Comparison of ENCODE assay signal across 13 mouse cellular contexts in the genomic region with DNA sequence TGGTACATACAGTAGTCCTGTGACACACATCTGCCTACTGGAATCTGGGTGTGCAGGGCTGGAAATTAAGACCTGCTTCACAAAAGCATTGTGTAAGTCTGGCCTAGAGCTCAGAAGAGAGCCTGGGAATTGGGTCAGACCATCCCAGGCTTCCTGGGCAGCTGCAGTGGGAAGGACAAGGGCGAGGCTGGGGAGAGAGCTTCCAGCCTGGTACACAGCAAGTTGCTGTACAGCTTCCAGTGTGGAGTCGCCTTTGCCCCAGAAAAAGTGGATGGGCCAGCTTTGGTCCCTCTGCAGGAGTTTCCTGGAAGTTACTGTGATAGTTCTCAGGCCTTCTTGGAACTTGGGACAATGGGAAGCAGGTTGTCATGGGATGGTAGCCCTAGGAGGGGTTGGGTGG.
"Had no signal": no experiment of that assay in that cellular context is flagged by ENCODE, and none has a peak within 500 bp of the region (broad histone marks: within the 10 kb centered on the region; RNA-seq: fewer than 3 reads in every experiment).

No protein-coding gene starts in this region.

- H3K4me3 ChIP-seq: limb, embryonic 13.5 days; megakaryocyte, embryonic 14.5 days; midbrain, embryonic 15.5 days; neural tube, embryonic 12.5 days had no signal

- H3K9me3 ChIP-seq: midbrain, embryonic 15.5 days; neural tube, embryonic 12.5 days had no signal

- H3K9ac ChIP-seq: limb, embryonic 13.5 days; liver, embryonic 14.5 days; midbrain, embryonic 15.5 days; neural tube, embryonic 12.5 days had no signal

- H3K36me3 ChIP-seq: limb, embryonic 13.5 days; midbrain, embryonic 15.5 days; neural tube, embryonic 12.5 days had no signal

- H3K27me3 ChIP-seq: limb, embryonic 13.5 days; midbrain, embryonic 15.5 days; neural tube, embryonic 12.5 days had no signal

- ATAC-seq: midbrain, embryonic 15.5 days had no signal

- DNase-seq: kidney, postnatal 14 days; left cerebral cortex, postnatal 4 days; lung, adult 2 months; lung, postnatal 10 days; right cerebral cortex, postnatal 14 days; thymus, postnatal 4 days had no signal

- H3K4me1 ChIP-seq: limb, embryonic 13.5 days; midbrain, embryonic 15.5 days; neural tube, embryonic 12.5 days had no signal

- H3K27ac ChIP-seq: limb, embryonic 13.5 days; liver, embryonic 14.5 days; macrophage; midbrain, embryonic 15.5 days; neural tube, embryonic 12.5 days had no signal

- H3K4me2 ChIP-seq: limb, embryonic 13.5 days; midbrain, embryonic 11.5 days; midbrain, embryonic 15.5 days; neural tube, embryonic 12.5 days had no signal
